Mouse (Mus musculus) C2C12 (cell line): Measurements from ENCODE around the gene Tada3. TPM values are rescaled to one million over a fixed set of nuclear protein-coding genes. Genes with fewer than 3 reads are reported as not detected.

ENCODE experiments used
- H3K27me3 ChIP-seq: one replicate; pipeline ENCODE4 v1.6.1; 2011; ENCODE audit not compliant: control insufficient read depth, insufficient read depth, insufficient read length
- H3K36me3 ChIP-seq: one replicate; pipeline ENCODE4 v1.6.1; 2011; ENCODE audit not compliant: control insufficient read depth, insufficient read depth
- H3K4me3 ChIP-seq: one replicate; pipeline ENCODE4 v1.5.1; 2011; ENCODE audit warnings: mild to moderate bottlenecking, control low read depth; ENCODE audit not compliant: poor library complexity, insufficient read depth, severe bottlenecking
- H3K79me2 ChIP-seq: one replicate; pipeline ENCODE4 v1.6.1; 2011; ENCODE audit not compliant: control insufficient read depth, insufficient read depth
- H3K79me3 ChIP-seq: one replicate; pipeline ENCODE4 v1.6.1; 2011; ENCODE audit warnings: low read depth, control low read depth
- H3ac ChIP-seq: one replicate; pipeline ENCODE3; 2011; ENCODE audit warnings: low read depth; ENCODE audit not compliant: control insufficient read depth, insufficient read length
- CEBPB ChIP-seq: IDR thresholded peaks from one replicate; pipeline ENCODE4 v1.6.1; 2011; ENCODE audit warnings: low read depth, mild to moderate bottlenecking, control low read depth, moderate library complexity
- CTCF ChIP-seq: IDR thresholded peaks from one replicate; pipeline ENCODE4 v1.5.1; 2011; ENCODE audit not compliant: control insufficient read depth, insufficient read depth, insufficient read length
- FOSL1 ChIP-seq: IDR thresholded peaks from one replicate; pipeline ENCODE4 v1.8.0; 2011; ENCODE audit warnings: mild to moderate bottlenecking, low read length; ENCODE audit not compliant: poor library complexity, insufficient read depth, severe bottlenecking
- MAX ChIP-seq: IDR thresholded peaks from one replicate; pipeline ENCODE4 v1.6.1; 2011; ENCODE audit warnings: mild to moderate bottlenecking, control low read depth
- MYOD1 ChIP-seq: IDR thresholded peaks from one replicate; pipeline ENCODE4 v1.6.1; 2011; ENCODE audit warnings: low read depth; ENCODE audit not compliant: control insufficient read depth, insufficient read length
- MYOG ChIP-seq: IDR thresholded peaks from one replicate; pipeline ENCODE4 v1.6.1; 2011; ENCODE audit not compliant: control insufficient read depth, insufficient read length; ENCODE audit errors: extremely low read depth
- USF1 ChIP-seq: IDR thresholded peaks from one replicate; pipeline ENCODE4 v1.6.1; 2011; ENCODE audit warnings: low read depth, mild to moderate bottlenecking, control low read depth, moderate library complexity
- polyA plus RNA-seq: library from polyadenylated mRNA; unstranded; fragments of >200 nt; fragmentation: generic; extraction: Trizol; gene quantifications from one replicate; pipeline ENCODE4 v1.2.1, GENCODE M21; 2012; ENCODE audit warnings: missing spikeins

Gene Tada3
- polyA plus RNA-seq, 1 experiment, result 31.7 TPM

DNA sequence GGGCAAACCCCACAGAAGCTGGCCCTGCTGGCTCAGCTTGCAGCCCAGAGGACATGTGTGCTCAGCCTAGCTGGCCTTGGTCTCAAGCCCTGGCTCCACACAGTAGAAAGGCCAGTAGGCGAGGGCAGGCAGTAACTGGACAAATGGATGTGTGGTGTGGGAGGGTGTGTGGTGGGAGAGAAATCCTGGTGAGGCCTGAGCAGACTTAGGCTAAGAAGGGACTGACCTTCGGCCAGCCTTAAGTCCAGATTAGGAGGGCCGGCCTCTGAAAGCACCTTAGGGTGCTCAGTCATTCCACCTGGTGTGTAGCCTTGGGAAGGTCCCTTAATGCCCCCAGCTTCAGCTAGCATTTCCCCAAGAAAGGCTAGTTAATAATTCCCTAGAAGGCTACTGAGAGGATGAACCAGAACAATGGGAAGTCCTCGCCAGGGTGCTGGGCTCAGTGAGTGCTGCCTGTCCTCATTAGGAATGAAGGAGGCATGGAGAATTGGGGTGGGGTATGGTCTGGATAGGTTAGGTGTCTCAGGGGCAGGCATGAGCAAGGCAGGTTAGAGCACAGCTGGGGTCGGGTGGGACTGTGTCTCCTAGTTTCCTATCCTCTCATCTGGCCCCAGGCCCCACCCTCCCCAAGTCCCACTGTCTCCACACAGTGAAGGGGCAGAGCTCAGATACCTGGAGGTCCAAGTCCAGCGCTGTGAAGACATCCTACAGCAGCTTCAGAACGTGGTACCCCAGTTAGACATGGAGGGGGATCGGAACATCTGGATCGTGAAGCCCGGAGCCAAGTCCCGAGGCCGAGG lies 27.2 kb upstream of the Tada3 start:
- Histone ChIP-seq H3K27me3 (no peaks in the 10 kb centered on the region), H3K4me3 (no peak overlapping the region), H3K79me3 (no peaks in the 10 kb centered on the region), H3K36me3 (peaks cover 30% of the 10 kb centered on the region), H3ac (no peak overlapping the region), H3K79me2 (no peaks in the 10 kb centered on the region)
- no peak for TF ChIP-seq USF1
- no peak for TF ChIP-seq MYOG
- no peak for TF ChIP-seq MYOD1
- no peak for TF ChIP-seq CTCF
- no peak for TF ChIP-seq FOSL1
- TF ChIP-seq MAX, result no peak
- no peak for TF ChIP-seq CEBPB

DNA sequence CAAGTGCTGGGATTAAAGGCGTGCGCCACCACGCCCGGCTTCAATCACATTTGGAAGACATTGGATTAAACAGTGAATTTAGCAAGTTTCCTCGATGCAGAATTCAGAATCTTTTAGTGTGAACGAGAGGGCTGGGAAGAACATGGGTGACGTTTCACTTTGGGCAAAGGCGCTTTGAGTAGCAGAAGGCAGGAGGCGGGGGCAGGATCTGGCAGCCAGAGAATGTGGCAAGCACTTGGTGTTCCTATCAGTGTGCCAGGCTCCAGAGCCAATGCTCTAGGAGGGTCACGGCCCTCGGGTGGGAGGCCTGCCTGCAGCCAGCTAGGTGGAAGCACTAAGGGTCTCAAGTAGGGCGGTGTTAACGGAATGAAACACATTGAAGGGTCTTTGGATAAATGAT lies 24.4 kb upstream of the Tada3 start:
- no peaks in the 10 kb centered on the region for H3K79me2 ChIP-seq
- H3K27me3 ChIP-seq, result no peaks in the 10 kb centered on the region
- TF ChIP-seq MYOD1, result no peak
- TF ChIP-seq CEBPB, result no peak
- TF ChIP-seq USF1, result no peak
- no peak for TF ChIP-seq CTCF
- no peak for TF ChIP-seq MYOG
- TF ChIP-seq MAX, result no peak
- H3K79me3 ChIP-seq, result no peaks in the 10 kb centered on the region
- H3K36me3 ChIP-seq, result peaks cover 13% of the 10 kb centered on the region
- no peak overlapping the region for H3K4me3 ChIP-seq
- H3ac ChIP-seq, result no peak overlapping the region

DNA sequence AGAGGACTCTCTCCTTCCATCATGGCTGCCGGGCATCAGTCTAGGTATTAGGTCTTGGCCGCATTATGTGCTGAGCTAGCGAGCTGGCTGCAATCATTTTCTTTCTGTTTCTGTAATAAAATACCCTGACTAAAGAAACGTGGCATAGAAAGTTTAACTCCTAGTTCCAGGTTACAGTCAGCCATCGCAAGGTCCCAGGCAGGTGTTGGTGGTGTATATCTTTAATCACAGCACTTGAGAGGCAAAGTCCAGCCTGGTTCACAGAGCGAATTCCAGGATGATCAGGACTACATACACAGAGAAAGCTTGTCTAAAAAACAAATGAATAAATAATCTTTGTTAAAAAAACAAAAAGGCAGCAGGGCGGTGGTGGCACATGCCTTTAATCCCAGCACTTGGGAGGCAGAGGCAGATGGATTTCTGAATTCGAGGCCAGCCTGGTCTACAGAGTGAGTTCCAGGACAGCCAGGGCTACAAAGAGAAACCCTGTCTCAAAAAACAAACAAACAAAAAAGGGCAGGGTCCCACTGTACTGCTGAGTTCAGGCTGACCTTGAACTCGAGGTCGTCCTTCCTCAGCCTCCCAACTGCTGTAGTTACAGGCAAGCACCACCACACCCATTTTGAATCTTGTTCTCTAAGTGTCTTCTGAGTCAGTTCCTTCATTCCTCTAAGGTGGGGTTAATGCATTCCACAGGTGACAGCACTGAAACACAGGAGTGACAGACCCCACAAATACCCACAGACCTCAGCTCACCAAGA lies 18.8 kb upstream of the Tada3 start:
- Histone ChIP-seq H3K79me2 (no peaks in the 10 kb centered on the region), H3K79me3 (no peaks in the 10 kb centered on the region), H3ac (no peak overlapping the region), H3K36me3 (peaks cover 14% of the 10 kb centered on the region), H3K4me3 (no peak overlapping the region), H3K27me3 (no peaks in the 10 kb centered on the region)
- no peak for TF ChIP-seq FOSL1
- no peak for TF ChIP-seq MYOD1
- no peak for TF ChIP-seq MYOG
- no peak for TF ChIP-seq CTCF
- no peak for TF ChIP-seq CEBPB
- TF ChIP-seq MAX, result no peak
- TF ChIP-seq USF1, result no peak

DNA sequence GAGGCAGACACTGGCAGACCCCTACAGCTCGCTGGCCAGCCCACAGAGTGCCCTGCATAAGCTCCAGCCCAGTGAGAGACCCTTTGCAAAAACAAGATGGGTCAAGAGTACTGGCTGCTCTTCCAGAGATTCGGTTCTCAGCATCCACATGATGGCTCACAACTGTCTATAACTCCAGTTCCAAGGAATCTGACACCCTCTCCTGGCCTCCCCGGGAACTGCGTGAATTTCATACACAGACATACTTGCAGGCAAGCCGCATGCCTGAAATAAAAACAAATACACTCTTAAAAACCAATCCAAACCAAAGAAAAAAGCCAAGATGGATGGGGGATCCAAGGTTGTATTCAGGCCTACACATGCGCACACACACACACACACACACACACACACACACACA lies 17.8 kb upstream of the Tada3 start:
- no peaks in the 10 kb centered on the region for H3K79me3 ChIP-seq
- no peaks in the 10 kb centered on the region for H3K79me2 ChIP-seq
- no peak overlapping the region for H3K4me3 ChIP-seq
- no peaks in the 10 kb centered on the region for H3K27me3 ChIP-seq
- no peak overlapping the region for H3ac ChIP-seq
- peaks cover 20% of the 10 kb centered on the region for H3K36me3 ChIP-seq
- TF ChIP-seq CEBPB (no peak), MYOD1 (no peak), MAX (no peak), MYOG (no peak), CTCF (no peak), FOSL1 (no peak), USF1 (no peak)

DNA sequence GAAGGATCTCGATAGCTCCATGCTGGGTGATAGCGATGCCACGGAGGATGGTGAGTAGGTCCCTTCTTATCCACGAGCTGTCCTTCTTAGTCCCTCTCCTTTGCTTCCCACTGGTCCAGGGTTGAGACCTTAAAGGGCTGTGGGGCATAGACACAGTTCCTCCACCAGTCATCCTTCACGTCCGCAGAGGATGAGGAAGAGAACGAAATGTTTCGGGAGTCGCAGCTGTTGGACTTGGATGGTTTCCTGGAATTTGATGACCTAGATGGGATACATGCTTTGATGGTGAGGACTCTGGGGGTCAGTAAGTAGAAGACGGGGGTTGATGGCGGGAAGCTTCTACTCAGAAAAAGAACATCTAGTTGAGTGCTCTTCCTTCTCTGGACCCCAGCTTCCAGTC lies 17.1 kb upstream of the Tada3 start:
- TF ChIP-seq MYOD1 (no peak), MYOG (no peak), FOSL1 (no peak), MAX (no peak), CTCF (no peak), CEBPB (no peak), USF1 (no peak)
- H3K79me3 ChIP-seq, result no peaks in the 10 kb centered on the region
- no peaks in the 10 kb centered on the region for H3K79me2 ChIP-seq
- H3K27me3 ChIP-seq, result no peaks in the 10 kb centered on the region
- peaks cover 27% of the 10 kb centered on the region for H3K36me3 ChIP-seq
- no peak overlapping the region for H3K4me3 ChIP-seq
- no peak overlapping the region for H3ac ChIP-seq
